Mouse (Mus musculus): ENCODE results near the gene Dlgap3. TPM values are rescaled to one million over a fixed set of nuclear protein-coding genes. Genes with fewer than 3 reads are reported as not detected.

The Dlgap3 gene
- total RNA-seq (2022) = 100 to 1,000 TPM; 313 to 384 (median 344) TPM

DNA sequence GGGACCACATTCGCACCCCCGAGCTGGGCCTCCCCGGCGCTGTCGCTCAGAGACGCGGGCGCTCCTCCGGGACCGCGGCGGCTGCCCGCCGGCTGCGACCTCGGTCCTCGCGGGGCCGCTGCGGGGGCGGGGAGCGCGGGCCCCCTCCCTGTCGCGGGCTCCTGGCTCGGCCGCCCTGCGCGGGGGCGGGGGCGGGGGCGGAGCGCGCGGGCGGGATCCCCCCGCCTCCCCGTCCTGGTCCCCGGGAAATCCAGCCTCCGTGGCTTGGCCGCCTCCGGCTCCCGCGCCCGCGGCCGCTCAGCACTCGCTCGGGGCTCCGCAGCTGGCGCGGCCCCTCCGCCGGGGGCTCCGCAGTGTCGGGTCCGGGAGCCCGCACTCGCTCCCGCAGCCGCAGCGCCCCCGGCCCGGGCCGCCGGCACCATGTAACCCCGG is at the start of gene Dlgap3:
Gene Dlgap3 (plus strand): TSS at position 291 of the 432 bp plus-strand sequence.
- DNase-seq (ENCODE audit: low spot score in 2 of 2) = no peak

GRCm38 (mm10) chr4:127123391-127123790 is 45.6 kb upstream of the Dlgap3 start, which contains the start of gene Tmem35b:
TSS of gene Tmem35b (plus strand) at chr4:127123691.
- no peak for DNase-seq (ENCODE audit: low spot score in 2 of 2)

DNA sequence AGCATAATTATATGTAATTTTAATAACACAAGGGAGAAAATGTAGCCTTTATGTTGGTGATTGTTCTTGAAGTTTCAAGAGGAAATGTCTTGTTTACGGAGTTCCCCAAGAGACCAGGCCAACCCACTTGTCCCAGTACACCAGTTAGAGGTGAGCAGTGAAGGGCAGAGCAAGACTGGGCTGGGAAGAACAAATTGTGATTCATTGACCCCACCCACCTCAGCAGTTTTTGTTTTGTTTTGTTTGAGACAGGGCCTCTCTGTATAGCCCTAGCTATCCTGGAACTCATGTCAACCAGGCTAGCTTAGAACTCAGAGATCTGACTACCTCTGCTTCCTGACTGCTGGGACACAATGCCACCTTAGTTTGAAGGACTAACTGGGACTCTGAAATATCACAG is 44.7 kb upstream of the Dlgap3 start:
- no peak for DNase-seq (ENCODE audit: low spot score in 2 of 2)

DNA sequence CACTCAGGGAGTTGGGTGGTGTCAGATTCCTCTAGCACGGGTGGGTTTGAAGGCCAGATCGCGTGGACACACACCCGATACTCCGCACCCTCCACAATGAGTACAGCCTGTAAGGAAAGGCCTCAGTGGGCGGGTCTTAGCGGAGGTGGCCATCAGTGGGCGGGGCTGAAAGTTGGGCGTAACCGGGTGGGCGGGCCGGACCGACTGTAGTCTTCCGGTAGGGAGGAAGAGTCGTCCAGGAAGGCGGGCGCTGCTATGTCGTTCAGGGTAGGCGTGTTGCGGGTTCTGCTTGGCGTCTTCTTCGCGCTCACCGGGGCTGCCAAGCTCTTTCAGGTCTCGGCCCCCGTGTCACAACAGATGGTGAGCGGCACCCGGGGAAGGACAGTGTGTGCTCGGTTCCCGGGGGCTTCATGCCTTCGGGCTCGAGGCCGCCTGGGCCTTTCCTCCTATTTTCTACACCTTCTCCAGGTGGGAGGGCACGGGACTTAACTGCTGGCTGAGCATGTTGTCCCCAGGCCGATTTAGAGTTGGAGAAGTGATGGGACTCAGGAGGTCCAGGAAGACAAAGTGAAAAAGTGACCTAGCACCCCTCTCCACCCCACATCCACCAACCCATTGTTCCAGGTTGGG is 43.1 kb upstream of the Dlgap3 start:
- DNase-seq (ENCODE audit: low spot score in 2 of 2) = peak; percentile 16 to 34

- no peak for DNase-seq (ENCODE audit: low spot score in 2 of 2)
These were observed 34.3 kb upstream of the Dlgap3 start for GRCm38 (mm10) chr4:127134687-127135086.

DNA sequence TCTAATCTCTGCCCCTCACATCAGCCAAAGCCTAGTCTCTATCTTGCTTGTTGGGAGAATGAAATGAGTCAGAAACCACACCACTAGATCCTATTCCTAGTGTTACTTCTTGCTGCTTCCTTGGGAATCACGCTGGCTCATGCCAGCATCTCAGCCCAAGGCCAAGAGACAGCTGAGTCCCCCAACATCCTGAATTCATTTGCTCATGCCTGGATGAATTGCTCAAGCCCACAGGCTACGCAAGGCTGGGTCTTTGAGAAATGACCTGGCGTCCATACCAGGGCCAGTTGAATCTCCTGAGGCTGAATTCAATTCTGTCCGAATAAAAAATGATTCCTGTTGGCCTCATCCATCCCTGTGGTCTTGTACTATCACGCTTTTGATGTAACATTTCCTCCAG is 31.4 kb upstream of the Dlgap3 start:
- DNase-seq (ENCODE audit: low spot score in 2 of 2) = no peak

- no peak for DNase-seq (ENCODE audit: low spot score in 2 of 2)
These were observed 30.5 kb upstream of the Dlgap3 start for GRCm38 (mm10) chr4:127138486-127138885.

GRCm38 (mm10) chr4:127150031-127150430 is 19.0 kb upstream of the Dlgap3 start:
- no peak for DNase-seq (ENCODE audit: low spot score in 2 of 2)

GRCm38 (mm10) chr4:127153345-127153744 is 15.7 kb upstream of the Dlgap3 start:
- DNase-seq (ENCODE audit: low spot score in 2 of 2) = no peak

DNA sequence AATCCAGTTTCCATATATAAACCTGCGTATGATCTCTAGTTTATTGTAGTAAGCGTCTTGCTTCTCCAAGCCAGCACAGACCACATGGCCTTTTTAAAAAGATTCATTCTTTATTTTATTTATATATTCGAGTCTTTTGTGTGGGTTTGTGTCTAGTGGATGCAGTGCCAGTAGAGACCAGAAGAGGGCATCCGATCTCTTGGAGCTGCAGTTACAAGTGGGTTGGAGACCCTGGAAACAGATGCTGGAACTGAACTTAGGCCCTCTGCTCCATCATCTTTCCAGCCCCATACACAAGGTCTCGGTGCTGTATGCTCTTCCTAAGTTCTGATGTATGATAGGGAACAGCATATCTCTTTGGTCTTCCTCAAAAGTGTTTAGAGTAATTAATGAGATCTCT is 13.2 kb upstream of the Dlgap3 start:
- DNase-seq (ENCODE audit: low spot score in 2 of 2) = no peak

- no peak for DNase-seq (ENCODE audit: low spot score in 2 of 2)
These were observed 11.3 kb upstream of the Dlgap3 start for GRCm38 (mm10) chr4:127157746-127158145.

DNA sequence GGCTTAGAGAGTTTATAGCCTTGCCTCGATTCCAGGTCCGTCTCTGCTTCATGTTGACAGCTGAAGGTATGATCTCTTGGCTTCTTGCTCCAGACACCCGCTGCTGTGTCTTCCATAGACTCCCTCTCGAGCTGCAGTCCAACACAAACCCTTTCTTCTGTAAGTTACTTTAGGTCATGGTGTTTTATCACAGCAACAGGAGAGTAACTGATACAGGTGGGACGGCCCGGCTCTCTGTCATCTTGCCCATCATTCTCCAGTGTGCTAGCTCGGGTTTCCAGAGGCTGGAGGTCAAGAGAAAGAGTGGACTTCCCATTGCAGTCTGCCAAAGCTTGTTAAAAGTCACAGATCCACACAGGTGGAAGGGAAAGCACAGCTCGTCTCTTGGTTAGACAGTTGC is 5.1 kb upstream of the Dlgap3 start:
- no peak for DNase-seq (ENCODE audit: low spot score in 2 of 2)

- DNase-seq (ENCODE audit: low spot score in 2 of 2) = no peak
These were observed 1.9 kb upstream of the Dlgap3 start for GRCm38 (mm10) chr4:127167096-127167495.

GRCm38 (mm10) chr4:127167731-127168130 is 1.3 kb upstream of the Dlgap3 start:
- DNase-seq (ENCODE audit: low spot score in 2 of 2) = no peak

- no peak for DNase-seq (ENCODE audit: low spot score in 2 of 2)
These were observed 642 bp upstream of the Dlgap3 start for GRCm38 (mm10) chr4:127168211-127168913.

GRCm38 (mm10) chr4:127169346-127170221 is 580 bp downstream of the Dlgap3 start:
- DNase-seq (ENCODE audit: low spot score in 2 of 2) = peak in 1 of 2 experiments; percentile 68

DNA sequence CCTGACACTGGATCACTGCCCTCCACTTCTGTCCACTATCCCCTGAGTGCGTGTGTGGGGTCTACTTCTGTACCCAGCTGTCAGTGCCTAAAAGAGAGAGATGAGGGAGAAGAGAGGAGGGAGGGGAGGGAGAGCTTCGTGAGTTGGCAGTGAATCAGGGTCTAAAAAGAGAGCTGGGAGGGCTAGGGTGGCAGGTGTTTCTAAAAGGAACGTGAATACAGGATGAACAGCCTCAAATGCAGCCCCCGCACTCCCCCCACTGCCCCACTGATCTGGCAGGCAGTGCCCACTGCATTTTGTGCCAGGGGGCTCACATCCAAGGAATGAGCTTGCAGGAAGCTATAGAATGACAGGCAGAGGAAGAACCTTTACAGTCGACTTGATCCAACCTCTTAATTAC is 1.9 kb downstream of the Dlgap3 start:
- DNase-seq (ENCODE audit: low spot score in 2 of 2) = peak in 1 of 2 experiments; percentile 91

DNA sequence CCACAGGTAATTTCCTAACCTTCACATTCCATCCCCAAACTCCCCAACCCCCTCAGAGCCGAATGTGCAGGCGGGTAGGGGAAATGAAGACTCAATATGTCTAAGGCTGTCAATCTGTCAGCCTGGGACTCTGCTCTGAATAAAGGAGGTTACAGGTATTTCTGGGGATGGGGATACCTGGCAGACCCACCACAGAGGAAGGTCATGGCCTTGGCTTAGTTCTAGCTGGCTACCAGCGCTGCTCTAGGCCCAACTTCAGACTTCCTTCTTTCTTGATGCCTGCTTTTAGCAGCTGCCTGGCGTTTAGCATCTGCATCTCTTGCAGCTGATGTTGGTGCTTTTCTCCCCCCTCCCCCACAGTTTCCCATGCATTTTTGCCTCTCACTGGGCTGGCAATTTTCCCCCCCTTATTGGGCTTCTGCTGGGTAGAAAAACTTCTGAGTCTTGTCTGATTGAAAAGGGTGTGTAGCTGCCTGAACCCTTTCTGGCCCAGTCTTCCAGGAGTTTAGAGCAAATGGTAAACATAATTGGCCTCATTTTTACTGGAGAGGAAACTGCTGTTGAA is 2.4 kb downstream of the Dlgap3 start:
- DNase-seq (ENCODE audit: low spot score in 2 of 2) = no peak

GRCm38 (mm10) chr4:127172119-127172518 is 3.1 kb downstream of the Dlgap3 start:
- DNase-seq (ENCODE audit: low spot score in 2 of 2) = no peak

DNA sequence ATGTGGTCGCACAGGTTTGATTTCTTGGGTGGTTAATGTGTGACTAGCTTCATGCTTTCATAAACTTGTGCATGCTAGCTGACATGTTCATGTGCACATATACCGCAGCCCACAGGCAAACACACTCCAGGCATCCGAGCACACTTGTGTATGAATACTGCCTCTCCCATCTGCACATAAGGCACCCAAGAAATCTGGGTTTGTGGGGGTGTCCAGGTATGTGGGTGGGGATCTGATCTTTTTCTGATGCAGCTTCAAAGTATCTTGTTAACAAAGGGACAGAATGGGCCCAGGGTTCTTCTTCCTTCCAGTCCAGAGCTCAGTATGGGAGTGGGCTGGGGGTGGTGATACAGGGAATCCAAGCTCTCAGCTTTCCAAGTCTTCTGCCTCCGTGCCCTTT is 3.6 kb downstream of the Dlgap3 start:
- DNase-seq (ENCODE audit: low spot score in 2 of 2) = peak in 1 of 2 experiments; percentile 38

DNA sequence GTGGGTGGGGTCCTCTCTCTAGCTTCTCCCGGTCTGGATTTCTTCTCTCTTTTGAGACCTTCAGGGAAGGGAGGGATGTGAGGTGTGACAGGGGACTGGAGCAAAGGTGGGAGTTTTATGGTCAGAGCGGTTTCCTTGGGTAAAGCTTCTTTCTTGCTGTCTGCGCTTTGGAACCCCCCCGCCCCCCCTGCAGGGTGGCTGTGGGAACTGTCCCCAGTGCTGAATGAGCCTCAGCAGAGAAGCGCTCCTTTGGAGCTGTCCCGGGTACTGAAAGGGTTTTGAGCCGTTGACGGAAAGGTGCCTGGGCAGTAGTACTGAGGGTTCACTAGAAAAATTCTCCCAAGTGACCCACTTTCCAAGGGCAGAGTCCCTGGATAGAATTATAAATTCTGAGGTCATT is 4.5 kb downstream of the Dlgap3 start:
- no peak for DNase-seq (ENCODE audit: low spot score in 2 of 2)
